Mouse (Mus musculus): ENCODE data around the gene Igsf6. TPM values are rescaled to one million over a fixed set of nuclear protein-coding genes. Genes with fewer than 3 reads are reported as not detected.
A peak's percentile ranks its signal among the peaks of the same experiment; 100 is the strongest.
"Not testable (repeated sequence)": the region's sequence is repeated elsewhere in the genome, so short reads cannot be mapped to it uniquely, and the experiment has no call there.

The Igsf6 gene
- total RNA-seq, 2 experiments from 2014 or later: 480 to 557 TPM

GRCm38 (mm10) chr7:121059477-121060218 lies 14.7 kb downstream of the Igsf6 start:
- peak; percentile 46 for ATAC-seq (ENCODE audit: poor library complexity, severe bottlenecking)

DNA sequence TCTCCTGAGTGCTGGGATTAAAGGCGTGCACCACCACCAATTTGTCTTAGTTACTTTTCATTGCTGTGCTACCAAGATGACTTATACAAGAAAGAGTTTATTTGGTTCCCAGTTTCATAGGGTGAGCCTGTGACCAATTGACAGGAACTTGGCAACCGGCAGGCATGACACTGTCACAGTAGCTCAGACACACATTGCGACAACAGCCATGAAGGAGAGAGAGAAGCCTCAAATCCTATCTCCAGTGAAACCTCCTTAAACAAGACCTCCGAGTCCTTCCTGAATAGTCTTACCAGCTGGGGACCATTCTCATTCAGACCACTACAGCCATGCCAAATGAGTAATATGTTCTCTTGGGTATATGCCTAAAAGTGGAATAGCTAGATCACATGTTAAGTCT lies 21.3 kb downstream of the Igsf6 start:
- ATAC-seq (ENCODE audit: poor library complexity, severe bottlenecking): no peak

DNA sequence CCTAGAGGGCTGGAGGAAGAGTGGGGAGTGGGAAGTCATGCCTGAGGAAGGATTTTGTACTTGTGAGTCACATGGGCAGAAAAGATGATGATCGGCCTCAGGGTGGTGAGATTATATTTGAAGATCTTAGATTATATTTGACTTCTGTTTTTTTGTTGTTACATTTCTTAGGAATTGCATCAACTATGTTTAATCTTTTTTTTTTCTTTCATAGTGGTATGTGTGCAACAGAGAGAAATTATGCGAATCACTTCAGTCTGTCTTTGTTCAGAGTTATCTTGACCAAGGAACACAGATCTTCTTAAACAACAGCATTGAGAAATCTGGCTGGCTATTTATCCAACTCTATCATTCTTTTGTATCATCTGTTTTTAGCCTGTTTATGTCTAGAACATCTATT lies 26.7 kb downstream of the Igsf6 start:
- peak; percentile 40 for ATAC-seq (ENCODE audit: poor library complexity, severe bottlenecking)

DNA sequence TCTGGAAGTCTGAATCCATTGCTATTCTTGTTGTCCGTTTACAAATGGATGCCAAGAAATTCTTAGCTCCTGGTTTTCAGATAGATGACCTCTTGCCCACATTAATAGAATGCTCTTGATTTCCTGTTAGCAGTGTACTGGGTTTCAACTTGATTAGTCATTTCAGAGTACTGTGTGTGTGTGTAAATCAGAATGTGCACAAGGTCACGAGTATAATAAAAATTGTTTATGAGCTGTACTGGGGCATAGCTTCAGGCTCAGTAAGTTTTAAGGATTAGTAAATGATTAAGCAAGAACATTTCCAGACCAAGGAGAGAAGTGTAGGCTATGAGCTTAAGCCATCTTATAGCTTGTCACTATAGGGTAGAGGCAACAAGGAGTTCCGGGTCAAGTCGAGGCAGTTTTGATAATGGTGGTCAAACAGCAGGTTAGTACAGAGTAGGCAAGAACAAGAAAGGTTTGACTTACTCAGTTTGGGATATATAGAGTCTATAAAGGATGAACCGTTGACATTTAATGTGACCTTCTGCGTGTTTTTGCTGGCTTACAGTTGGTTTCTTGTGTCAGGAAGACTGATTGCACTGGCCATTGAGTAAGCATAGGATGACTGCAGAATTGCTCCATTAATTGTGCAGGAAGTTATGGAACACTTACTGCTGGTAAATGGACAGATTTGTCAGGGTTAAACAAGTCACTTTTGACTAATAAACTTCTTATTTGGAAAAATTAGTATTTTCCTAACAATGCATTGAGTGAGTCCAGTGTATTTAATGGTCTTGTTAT lies 28.5 kb downstream of the Igsf6 start:
- 0 out of 2 replicates have a peak, but pooled peaks have one; percentile 16 for ATAC-seq (ENCODE audit: poor library complexity, severe bottlenecking)

DNA sequence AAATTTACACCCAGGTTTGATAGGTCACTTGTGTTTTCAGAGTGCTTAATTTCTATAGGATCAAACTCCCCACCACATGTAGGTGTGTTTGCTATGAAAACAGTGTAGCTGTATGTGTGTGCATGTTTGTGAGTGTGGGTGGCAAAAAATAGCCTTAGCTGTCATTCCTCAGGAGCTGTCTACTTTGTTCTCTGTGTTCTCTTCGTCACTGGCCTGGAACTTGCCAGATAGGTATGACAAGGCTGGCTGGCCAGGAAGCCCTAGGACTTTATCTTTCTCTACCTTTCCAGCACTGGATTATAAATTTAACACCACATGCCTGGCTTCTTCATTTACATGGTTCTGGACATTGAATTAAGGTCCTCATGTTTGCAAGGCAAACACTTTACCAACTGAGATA lies 30.1 kb downstream of the Igsf6 start:
- no peak for ATAC-seq (ENCODE audit: poor library complexity, severe bottlenecking)

GRCm38 (mm10) chr7:121043510-121043909 lies 30.9 kb downstream of the Igsf6 start:
- ATAC-seq (ENCODE audit: poor library complexity, severe bottlenecking): peak; percentile 70

- no peak for ATAC-seq (ENCODE audit: poor library complexity, severe bottlenecking)
Observed at GRCm38 (mm10) chr7:121043004-121043403, 31.4 kb downstream of the Igsf6 start.

GRCm38 (mm10) chr7:121041989-121042388 lies 32.4 kb downstream of the Igsf6 start:
- ATAC-seq (ENCODE audit: poor library complexity, severe bottlenecking): no peak

DNA sequence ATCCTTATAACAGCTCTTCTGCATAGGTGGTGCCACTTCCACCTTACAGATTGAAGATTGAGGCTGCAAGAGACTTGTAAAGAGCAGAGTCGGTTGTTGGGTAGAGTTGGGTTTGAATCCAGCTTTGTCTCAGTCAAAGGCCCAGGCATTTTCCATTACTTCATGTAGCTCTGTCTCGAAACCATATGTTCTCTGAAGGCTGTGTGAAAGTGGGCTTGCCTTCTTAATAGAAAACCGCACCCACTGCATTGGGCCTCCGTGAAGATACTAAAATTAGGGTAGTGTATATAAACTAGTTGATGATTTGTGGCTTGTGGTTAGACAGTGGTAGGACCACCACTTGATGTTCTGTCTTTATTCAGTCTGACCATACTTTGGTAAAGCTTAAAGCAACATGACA lies 33.8 kb downstream of the Igsf6 start:
- ATAC-seq (ENCODE audit: poor library complexity, severe bottlenecking): no peak

- ATAC-seq (ENCODE audit: poor library complexity, severe bottlenecking): peak; percentile 13; the same call in 1 of the 2 replicates
Observed at GRCm38 (mm10) chr7:121035161-121035721, 39.1 kb downstream of the Igsf6 start.

- ATAC-seq (ENCODE audit: poor library complexity, severe bottlenecking): peak; percentile 14
Observed at GRCm38 (mm10) chr7:121034701-121035141, 39.7 kb downstream of the Igsf6 start.

DNA sequence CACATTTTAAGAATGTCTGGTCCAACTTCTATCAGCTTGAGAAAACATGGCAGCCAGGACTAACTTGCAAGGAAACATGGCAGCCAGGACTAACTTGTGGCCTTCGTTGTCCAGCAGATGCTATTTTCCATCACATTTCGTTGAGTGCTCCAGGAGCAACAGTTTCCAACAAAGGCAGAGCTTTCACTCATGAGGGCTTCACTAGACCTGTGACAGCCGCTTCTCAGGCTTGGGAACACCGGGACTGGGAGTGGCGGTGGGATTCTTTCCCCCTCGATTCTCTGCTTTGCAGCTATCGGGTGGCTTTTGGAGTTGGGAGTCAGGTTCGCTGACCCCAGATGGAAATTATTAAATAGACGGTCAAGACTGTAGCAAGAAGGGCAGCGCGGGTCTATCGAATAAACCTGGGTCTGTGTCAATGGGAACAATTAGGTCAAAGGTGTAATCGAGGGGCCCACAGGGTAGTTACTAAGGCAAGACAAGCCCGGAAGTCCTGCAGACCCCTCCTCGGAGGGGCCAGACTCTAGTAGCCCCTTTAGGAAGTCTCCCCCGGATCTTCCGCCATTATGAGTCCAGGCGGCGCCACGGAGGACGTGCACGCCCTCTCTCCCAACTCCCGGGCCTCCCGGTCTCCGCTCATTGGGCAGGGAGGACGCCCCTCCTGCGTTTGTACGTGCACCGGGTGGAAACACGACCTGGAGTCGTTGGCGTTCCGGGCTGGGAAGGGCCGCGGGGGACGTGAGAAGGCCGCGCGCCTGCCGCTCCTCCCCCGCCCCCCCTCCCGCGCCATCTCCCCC lies 40.3 kb downstream of the Igsf6 start, which contains the start of gene Mettl9:
Gene Mettl9 (plus strand): TSS at position 590 of the 797 bp plus-strand sequence.
- ATAC-seq (ENCODE audit: poor library complexity, severe bottlenecking): peak; percentile 98

DNA sequence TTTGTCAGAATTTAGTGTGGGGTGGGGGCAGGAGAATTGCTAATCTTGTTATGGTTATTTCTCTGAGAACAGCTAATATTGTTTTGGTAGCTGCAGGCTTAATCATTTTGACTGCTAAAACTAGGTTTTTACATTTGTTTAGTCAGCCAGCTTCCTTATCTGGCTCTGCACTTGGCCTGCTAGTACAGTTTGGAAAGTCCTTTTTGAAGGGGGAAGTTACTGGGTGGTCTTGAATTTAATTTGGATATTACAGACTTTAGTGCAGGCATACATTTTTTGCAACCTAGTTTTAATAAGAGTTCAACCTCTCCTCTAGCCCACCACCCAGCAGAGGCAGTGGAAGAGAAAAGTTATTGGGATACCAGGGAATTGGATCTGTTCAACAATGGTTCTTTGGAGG lies 44.4 kb downstream of the Igsf6 start:
- ATAC-seq (ENCODE audit: poor library complexity, severe bottlenecking): not testable (repeated sequence)

DNA sequence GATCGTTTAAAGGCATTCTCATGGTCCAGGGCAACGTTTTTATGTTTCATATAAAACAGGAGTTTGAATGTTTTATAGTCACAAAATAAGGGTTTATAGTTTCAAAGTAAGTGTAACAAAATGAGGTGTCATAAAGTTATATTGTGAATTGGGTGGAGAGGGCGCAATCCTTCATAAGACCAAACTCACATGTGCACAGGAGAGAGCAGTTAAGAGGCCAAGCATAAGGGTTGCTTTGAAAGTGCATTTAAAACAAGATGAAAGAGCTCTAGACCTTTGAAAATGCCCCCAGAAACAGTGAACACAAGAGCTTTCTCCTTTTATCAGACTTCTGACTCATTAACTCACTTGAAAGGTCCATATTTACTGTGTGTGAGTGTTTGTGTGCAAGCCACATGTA lies 48.1 kb downstream of the Igsf6 start:
- no peak for ATAC-seq (ENCODE audit: poor library complexity, severe bottlenecking)

GRCm38 (mm10) chr7:121025221-121026008 lies 49.0 kb downstream of the Igsf6 start:
- ATAC-seq (ENCODE audit: poor library complexity, severe bottlenecking): peak; percentile 64

DNA sequence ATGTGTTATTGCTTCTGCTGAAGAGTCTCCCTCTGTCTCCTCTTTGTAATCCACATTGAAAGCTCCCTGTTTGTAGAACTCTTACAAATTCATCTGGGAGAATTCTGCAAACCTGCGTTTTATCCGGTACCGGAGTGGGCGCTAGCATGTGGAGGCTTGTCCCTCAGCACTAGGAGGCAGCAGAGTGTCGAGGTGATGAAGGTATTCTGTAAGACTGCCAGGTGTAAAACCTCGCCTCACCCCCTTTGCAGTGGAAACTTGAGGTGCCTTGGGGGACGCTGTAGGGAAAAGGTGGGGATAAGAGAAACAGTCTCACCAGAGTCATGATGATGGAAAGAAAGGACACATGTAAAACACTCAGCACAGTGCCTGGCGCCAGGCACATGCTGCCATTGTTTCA lies 54.1 kb downstream of the Igsf6 start:
- ATAC-seq (ENCODE audit: poor library complexity, severe bottlenecking): peak; percentile 87

GRCm38 (mm10) chr7:121018778-121019177 lies 55.6 kb downstream of the Igsf6 start:
- ATAC-seq (ENCODE audit: poor library complexity, severe bottlenecking): peak; percentile 64

GRCm38 (mm10) chr7:121014486-121014885 lies 59.9 kb downstream of the Igsf6 start:
- ATAC-seq (ENCODE audit: poor library complexity, severe bottlenecking): no peak

Data from megakaryocyte, adult 5-6 weeks (primary cell).